Mouse (Mus musculus) kidney, adult 2 months (tissue): Measurements from ENCODE around the gene Ogfod1. TPM values are rescaled to one million over a fixed set of nuclear protein-coding genes. Genes with fewer than 3 reads are reported as not detected.
A peak's percentile ranks its signal among the peaks of the same experiment; 100 is the strongest.

ENCODE experiments used
- DNase-seq: peaks from one replicate; pipeline ENCODE4 v3.0.0; 2021
- H3K27ac ChIP-seq: fragments of 200-500 bp; 2 replicates; pipeline ENCODE4 v1.5.1; 2012; ENCODE audit warnings: low read depth, low read length, control low read depth, inconsistent platforms; ENCODE audit not compliant: insufficient read depth
- H3K27me3 ChIP-seq: fragments of 200-500 bp; replicated peaks from 2 replicates; pipeline ENCODE4 v1.6.1; 2012; ENCODE audit warnings: mild to moderate bottlenecking, moderate library complexity, low read length, inconsistent platforms; ENCODE audit not compliant: control insufficient read depth, insufficient read depth
- H3K36me3 ChIP-seq: fragments of 200-500 bp; 2 replicates; pipeline ENCODE4 v1.6.1; 2012; ENCODE audit warnings: mild to moderate bottlenecking, moderate library complexity, low read length, inconsistent platforms; ENCODE audit not compliant: control insufficient read depth, insufficient read depth
- H3K4me1 ChIP-seq: fragments of 200-500 bp; 2 replicates; pipeline ENCODE4 v1.6.1; 2011; ENCODE audit warnings: low read length; ENCODE audit not compliant: control insufficient read depth, insufficient read depth
- H3K4me3 ChIP-seq: fragments of 200-500 bp; 2 replicates; pipeline ENCODE4 v1.5.1; 2011; ENCODE audit warnings: mild to moderate bottlenecking, low read depth, low read length, control low read depth; ENCODE audit not compliant: insufficient read depth
- CTCF ChIP-seq: fragments of 200-500 bp; conservative IDR thresholded peaks from 2 replicates; pipeline ENCODE4 v1.5.1; 2011; ENCODE audit warnings: low read depth, mild to moderate bottlenecking, control low read depth, low read length, moderate library complexity, mixed read lengths; ENCODE audit not compliant: insufficient read depth, insufficient read length
- POLR2A ChIP-seq: fragments of 200-500 bp; IDR thresholded peaks from one replicate; pipeline ENCODE4 v1.6.1; 2011; ENCODE audit warnings: low read depth, low read length, control low read depth
- WGBS: fragments of 180-500 bp; shearing (Covaris S2); methylation state at CpG from one replicate; pipeline ENCODE4 v1.1.7; 2018; 5-methylcytosine and 5-hydroxymethylcytosine counted together
- polyA plus RNA-seq: library from polyadenylated mRNA; depleted of rRNA; stranded (reverse); fragments of >200 nt; gene quantifications from 2 replicates; pipeline ENCODE4 v1.2.3, GENCODE M21; 2012

Gene Ogfod1
- polyA plus RNA-seq, 1 experiment, result 8.7 TPM

DNA sequence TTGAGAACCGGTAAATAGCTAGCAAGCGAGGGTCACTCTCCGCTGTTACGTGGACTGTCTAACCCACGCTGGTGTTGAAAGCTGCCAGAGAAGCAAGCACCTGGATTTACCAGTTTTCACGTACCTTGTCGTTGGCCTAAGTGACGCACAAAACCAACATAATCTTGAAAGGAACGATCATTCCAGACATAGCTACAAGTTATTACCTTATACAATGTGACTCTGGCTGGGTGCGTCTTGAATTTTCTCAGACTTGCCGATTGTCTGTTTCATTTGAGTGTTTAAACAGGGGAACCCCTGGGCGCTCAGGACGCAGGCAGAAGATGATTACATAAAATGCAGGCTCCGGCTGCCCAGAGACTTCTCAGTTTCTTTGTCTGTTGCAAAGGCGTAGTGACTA is 808 bp downstream of the Ogfod1 start:
- peak; percentile 21 for DNase-seq
- Histone ChIP-seq H3K36me3 (no peaks in the 10 kb centered on the region), H3K27ac (no peak overlapping the region), H3K4me1 (peaks cover 5% of the 10 kb centered on the region; the same call in 1 of the 2 replicates), H3K27me3 (no peaks in the 10 kb centered on the region), H3K4me3 (peak overlapping the region; percentile 98)
- WGBS, result 7% methylated on average over 15 of the region's 15 CpGs
- TF ChIP-seq CTCF (no peak), POLR2A (no peak)

DNA sequence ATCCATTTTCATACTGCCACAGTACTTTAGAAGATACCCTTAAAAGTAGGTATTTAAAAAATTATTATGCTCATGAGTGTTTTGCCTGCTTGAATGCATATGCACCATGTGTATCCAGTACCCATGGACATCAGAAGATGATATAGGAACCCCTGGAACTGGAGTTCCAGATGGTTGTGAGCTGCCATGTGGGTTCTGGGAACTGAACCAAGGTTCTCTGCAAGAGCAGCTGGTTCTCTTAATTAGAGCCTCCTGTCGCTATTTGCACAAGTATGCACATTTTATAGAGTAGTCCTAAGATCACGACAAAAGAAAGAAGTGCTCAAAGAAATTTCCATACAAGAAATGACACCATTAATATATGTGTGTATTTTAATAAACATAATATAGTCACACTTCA is 10.8 kb downstream of the Ogfod1 start:
- Histone ChIP-seq H3K27me3 (no peaks in the 10 kb centered on the region), H3K4me1 (no peaks in the 10 kb centered on the region), H3K27ac (no peak overlapping the region), H3K36me3 (no peaks in the 10 kb centered on the region; the same call in 1 of the 2 replicates), H3K4me3 (no peak overlapping the region)
- DNase-seq, result no peak
- TF ChIP-seq POLR2A, result no peak
- TF ChIP-seq CTCF, result no peak
- 83% methylated on average over 2 of the region's 2 CpGs for WGBS

DNA sequence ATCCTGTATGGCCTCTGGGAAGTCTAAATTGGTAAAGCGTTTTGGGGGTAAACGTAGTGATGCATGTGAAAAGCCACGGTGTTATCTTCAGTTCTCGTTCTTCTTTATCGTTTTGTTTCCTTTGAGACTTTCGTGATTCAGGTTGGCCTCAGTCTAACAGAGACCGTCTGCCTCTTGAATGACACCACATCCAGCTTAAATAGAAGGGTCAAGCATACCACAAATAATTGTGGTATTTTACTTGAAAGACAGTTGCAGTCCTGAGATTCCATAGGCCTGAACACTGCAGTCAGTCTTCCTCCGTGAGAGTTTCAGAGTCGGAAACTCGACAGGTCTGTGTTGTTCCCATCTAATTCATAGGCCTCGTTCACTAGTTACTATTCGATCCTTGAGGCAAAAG is 15.7 kb downstream of the Ogfod1 start:
- no peak for DNase-seq
- 90% methylated on average over 12 of the region's 12 CpGs for WGBS
- Histone ChIP-seq H3K36me3 (no peaks in the 10 kb centered on the region; the same call in 1 of the 2 replicates), H3K27ac (no peak overlapping the region), H3K4me3 (no peak overlapping the region), H3K4me1 (no peaks in the 10 kb centered on the region), H3K27me3 (no peaks in the 10 kb centered on the region)
- no peak for TF ChIP-seq POLR2A

DNA sequence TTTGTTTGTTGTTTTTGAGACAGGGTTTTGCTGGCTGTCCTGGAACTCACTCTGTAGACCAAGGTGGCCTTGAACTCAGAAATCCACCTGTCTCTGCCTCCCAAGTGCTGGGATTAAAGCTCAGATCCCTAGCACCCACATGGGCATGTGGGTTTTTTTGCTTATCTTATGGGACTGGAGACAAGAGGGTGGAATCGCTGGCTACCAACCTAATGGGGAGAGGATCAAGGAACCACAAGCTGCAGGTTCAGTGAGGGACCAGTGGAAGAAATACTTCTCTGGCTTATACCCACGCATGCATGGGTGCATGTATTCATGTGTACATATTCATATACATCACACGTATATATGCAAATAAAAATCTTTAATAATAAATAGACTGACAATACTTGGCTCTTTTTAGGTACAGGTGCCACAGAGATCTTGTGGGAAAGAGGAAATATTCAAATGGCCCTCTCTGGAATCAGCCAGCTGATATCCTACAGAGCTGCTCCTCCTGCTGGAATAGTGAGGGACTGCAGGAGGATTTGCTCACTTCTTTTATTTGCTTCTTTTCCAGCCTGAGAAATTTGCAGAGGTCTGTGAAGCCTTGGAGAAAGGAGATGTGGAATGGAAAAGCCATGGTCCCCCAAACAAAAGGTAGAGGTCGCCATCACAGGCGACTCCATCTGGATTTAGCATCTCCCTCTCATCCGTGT is 20.3 kb downstream of the Ogfod1 start:
- WGBS, result 63% methylated on average over 6 of the region's 6 CpGs
- Histone ChIP-seq H3K4me1 (no peaks in the 10 kb centered on the region), H3K36me3 (no peaks in the 10 kb centered on the region; the same call in 1 of the 2 replicates), H3K4me3 (no peak overlapping the region), H3K27me3 (no peaks in the 10 kb centered on the region), H3K27ac (no peak overlapping the region)
- peak; percentile 50 for DNase-seq
- TF ChIP-seq CTCF (peak; percentile 59), POLR2A (no peak)

DNA sequence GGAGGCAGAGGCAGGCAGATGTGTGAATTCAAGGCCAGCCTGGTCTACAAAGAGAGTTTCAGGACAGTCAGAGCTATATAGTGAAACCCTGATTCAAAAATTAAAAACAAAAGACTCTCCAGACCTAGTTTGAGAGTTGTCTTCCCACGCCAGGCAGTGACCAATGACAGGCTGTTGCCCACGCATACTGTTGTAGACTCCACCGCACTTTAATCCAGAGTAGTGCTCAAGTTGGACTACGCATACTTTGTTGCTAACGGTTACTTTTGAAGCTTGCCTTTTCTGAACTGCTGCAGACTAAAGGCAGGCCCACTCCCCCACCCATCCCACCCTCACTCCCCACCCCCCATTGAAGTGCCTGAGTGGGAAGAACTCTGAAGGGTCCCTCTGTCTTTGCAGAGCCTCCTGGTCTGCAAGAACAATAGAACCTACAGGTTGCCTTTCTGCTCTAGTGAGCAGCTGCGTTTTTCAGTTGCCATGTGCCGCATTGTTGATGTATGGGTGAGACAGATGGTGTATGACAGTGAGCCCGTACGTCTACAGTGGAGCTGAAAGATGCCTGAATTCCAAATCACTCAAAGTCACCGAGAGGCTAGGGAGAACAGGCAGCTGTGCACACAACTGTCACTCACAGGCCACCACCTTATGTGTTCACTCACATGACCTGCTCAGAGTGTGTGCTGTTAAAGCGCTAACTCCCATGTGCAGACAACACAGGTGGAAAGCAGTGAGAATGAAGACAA is 29.3 kb downstream of the Ogfod1 start:
- Histone ChIP-seq H3K4me1 (no peaks in the 10 kb centered on the region), H3K27ac (no peak overlapping the region), H3K27me3 (no peaks in the 10 kb centered on the region), H3K4me3 (no peak overlapping the region), H3K36me3 (peaks cover 3% of the 10 kb centered on the region; the same call in 1 of the 2 replicates)
- no peak for TF ChIP-seq POLR2A
- no peak for TF ChIP-seq CTCF
- whole genome bisulfite sequencing, result 80% methylated on average over 11 of the region's 11 CpGs
- DNase-seq, result no peak

DNA sequence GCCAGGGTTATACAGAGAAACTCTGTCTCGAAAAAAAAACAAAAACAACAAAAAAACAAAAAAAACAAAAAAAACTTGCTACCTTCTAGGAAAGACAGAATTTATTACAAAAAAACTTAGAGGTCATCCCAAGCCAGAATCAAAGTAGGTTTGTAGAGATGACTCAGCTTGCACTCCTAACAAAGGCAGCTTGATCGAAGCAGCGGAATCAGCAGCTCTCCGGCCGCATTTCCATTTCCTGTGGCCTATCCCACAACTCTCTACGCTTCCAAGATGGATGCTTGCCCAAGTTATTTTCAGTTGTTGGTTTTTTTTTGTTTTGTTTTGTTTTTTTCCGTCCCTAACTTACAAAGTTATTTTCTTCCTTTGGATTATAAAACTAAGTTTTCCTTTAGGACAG is 31.8 kb downstream of the Ogfod1 start:
- Histone ChIP-seq H3K27ac (no peak overlapping the region), H3K36me3 (peaks cover 1% of the 10 kb centered on the region; the same call in 1 of the 2 replicates), H3K27me3 (no peaks in the 10 kb centered on the region), H3K4me1 (no peaks in the 10 kb centered on the region), H3K4me3 (no peak overlapping the region)
- TF ChIP-seq CTCF (no peak), POLR2A (no peak)
- 74% methylated on average over 7 of the region's 7 CpGs for WGBS
- peak; percentile 7 for DNase-seq

DNA sequence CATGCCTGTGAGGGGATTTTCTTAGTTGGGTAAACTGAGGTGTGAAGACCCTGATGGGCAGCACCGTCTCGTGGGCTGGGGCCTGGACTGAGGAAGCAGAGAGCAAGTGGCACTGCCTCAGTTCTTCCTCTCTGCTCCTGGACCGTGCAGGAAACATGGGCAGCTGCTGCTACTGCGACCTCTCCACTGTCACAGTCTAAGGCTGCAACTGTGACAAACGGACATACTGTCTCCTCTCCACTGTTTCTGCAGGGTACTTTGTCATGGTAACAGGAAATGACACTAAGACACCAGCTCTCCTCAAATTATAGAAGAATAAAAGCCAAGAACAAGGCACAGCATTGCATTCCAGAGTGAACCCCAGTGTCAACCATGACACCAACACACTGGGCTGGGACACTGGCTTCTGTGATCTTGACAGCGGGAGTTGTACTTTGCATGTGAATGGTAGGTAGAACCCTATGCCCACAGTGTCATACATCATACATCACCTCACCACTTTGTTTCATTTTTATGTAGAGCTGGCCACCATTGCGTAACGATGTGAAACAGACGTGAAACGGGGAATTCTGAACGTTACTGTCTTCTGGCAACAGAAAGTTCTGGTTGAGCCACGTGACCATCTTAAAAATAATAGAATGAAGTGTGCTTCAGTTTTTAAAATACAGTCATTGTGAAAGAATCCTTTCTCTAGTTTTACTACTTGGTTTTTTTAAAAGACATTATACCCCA is 39.6 kb downstream of the Ogfod1 start:
- Histone ChIP-seq H3K27ac (no peak overlapping the region), H3K27me3 (no peaks in the 10 kb centered on the region), H3K4me3 (no peak overlapping the region), H3K4me1 (no peaks in the 10 kb centered on the region), H3K36me3 (no peaks in the 10 kb centered on the region)
- DNase-seq, result no peak
- WGBS, result 80% methylated on average over 12 of the region's 12 CpGs
- no peak for TF ChIP-seq CTCF
- TF ChIP-seq POLR2A, result no peak
